Mouse (Mus musculus) limb, embryonic 14.5 days (tissue): ENCODE results near the gene Rbfox1. TPM values are rescaled to one million over a fixed set of nuclear protein-coding genes. Genes with fewer than 3 reads are reported as not detected.

Experiments
- ATAC-seq: fragments of 200-750 bp; cut with Nextera tagmentation; 2 replicates; pipeline ENCODE4 v1.8.0; 2017; ENCODE audit warnings: low read depth, moderate number of reproducible peaks, moderate TSS enrichment; ENCODE audit not compliant: low FRiP score
- DNase-seq: peaks from one replicate; pipeline ENCODE4 v3.0.0-alpha.2; 2015; ENCODE audit warnings: low spot score
- H3K27ac ChIP-seq: fragments of 300-500 bp; sonication (generic); replicated peaks from 2 replicates; pipeline ENCODE4 v1.5.1; 2014; ENCODE audit warnings: low read depth, mild to moderate bottlenecking, low read length, moderate library complexity, mixed read lengths
- H3K27me3 ChIP-seq: fragments of 300-500 bp; sonication (generic); 2 replicates; pipeline ENCODE4 v1.6.1; 2014; ENCODE audit warnings: low read length, mixed read lengths; ENCODE audit not compliant: control insufficient read depth, insufficient read depth
- H3K36me3 ChIP-seq: fragments of 300-500 bp; sonication (generic); 2 replicates; pipeline ENCODE4 v1.6.1; 2014; ENCODE audit warnings: mild to moderate bottlenecking, low read length, moderate library complexity, mixed read lengths; ENCODE audit not compliant: control insufficient read depth, insufficient read depth
- H3K4me1 ChIP-seq: fragments of 300-500 bp; sonication (generic); 2 replicates; pipeline ENCODE4 v1.6.1; 2014; ENCODE audit warnings: antibody characterized with exemption, low read length, mixed read lengths; ENCODE audit not compliant: control insufficient read depth, insufficient read depth
- H3K4me2 ChIP-seq: fragments of 300-500 bp; sonication (generic); replicated peaks from 2 replicates; pipeline ENCODE4 v1.6.1; 2014; ENCODE audit warnings: low read depth, mild to moderate bottlenecking, low read length, moderate library complexity; ENCODE audit not compliant: severe bottlenecking
- H3K4me3 ChIP-seq: fragments of 300-500 bp; sonication (generic); replicated peaks from 2 replicates; pipeline ENCODE4 v1.5.1; 2014; ENCODE audit warnings: low read length
- H3K9ac ChIP-seq: fragments of 300-500 bp; sonication (generic); 2 replicates; pipeline ENCODE4 v1.6.1; 2014; ENCODE audit warnings: mild to moderate bottlenecking, low read depth, low read length, moderate library complexity; ENCODE audit not compliant: severe bottlenecking
- H3K9me3 ChIP-seq: fragments of 300-500 bp; sonication (generic); 2 replicates; pipeline ENCODE4 v1.6.1; 2016; ENCODE audit warnings: low read length; ENCODE audit not compliant: control insufficient read depth
- POLR2A ChIP-seq: fragments of 200-500 bp; IDR thresholded peaks from 2 replicates; pipeline ENCODE4 v1.8.0; 2012; ENCODE audit warnings: inconsistent platforms, mild to moderate bottlenecking, moderate library complexity, borderline replicate concordance; ENCODE audit not compliant: insufficient read depth, insufficient read length; ENCODE audit errors: extremely low read depth
- WGBS: fragments of 180-500 bp; shearing (Covaris S2); extraction: QIAGEN DNeasy Blood & Tissue Kit; methylation state at CpG from one replicate; pipeline ENCODE4 v1.1.7; 2014; 5-methylcytosine and 5-hydroxymethylcytosine counted together
- polyA plus RNA-seq, 2 experiments: library from polyadenylated mRNA; depleted of rRNA in 1 of 2; stranded (reverse) in 1 of 2; unstranded in 1 of 2; fragments of >200 nt; fragmentation: Nextera tagmentation in 1 of 2; extraction: Ambion mirVana in 1 of 2; gene quantifications; 2 replicates each; pipeline versions ENCODE4 v1.2.1 to v1.2.3; 2012 to 2014

Gene Rbfox1
- polyA plus RNA-seq, 2 experiments: 3.8 to 6.0 TPM

DNA sequence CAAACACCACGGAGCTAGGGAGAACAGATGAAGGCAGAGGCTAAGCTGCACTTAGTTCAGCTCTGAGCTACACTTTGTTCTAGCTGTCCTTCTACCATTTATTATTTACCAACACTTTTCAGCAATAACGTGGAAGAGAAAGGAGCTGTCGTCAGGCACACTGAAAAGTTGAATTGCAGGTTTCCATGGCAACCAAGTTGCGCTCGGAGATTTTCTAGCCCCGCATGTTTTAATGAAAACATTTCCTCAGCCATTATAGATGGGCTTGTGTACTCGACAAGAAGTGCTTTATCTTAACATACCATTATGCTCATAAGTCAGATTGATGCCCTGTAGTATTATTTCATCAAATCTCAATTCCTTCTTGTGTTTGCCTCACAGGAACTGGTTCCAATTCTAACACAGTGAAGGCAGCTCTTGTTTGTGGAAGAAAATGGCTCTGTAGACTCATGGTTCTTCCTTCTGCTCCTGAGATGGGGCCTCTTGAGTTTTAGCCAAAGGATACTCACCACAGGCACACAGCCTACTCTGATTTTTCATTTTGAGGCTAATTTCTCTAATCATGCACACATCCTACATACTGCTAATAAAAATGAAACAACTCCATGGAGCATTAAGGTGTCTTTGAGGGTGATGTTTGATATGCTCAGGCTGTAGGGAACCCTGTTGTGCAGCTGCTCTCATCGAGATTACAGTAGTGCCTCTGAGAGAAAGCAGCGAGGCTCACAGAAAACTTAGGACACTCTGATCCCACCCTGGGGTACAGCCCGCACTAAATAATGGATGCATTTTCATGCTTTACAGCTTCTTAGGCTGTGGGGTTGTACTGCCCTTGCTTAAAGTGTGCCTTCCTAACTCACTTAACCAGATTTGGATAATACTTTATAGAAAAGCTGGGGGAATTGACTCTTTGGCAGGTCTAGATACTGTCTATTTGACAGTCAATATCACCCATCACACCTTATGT is 107.2 kb downstream of the Rbfox1 start:
- no peaks in the 10 kb centered on the region for H3K27me3 ChIP-seq
- H3K36me3 ChIP-seq: no peaks in the 10 kb centered on the region
- TF ChIP-seq POLR2A: no peak
- no peak overlapping the region for H3K4me2 ChIP-seq
- DNase-seq (no peak), ATAC-seq (no peak)
- H3K4me3 ChIP-seq: no peak overlapping the region
- WGBS: 58% methylated on average over 10 of the region's 10 CpGs
- H3K9me3 ChIP-seq: no peaks in the 10 kb centered on the region
- H3K9ac ChIP-seq: no peak overlapping the region
- H3K4me1 ChIP-seq: no peaks in the 10 kb centered on the region
- no peak overlapping the region for H3K27ac ChIP-seq

DNA sequence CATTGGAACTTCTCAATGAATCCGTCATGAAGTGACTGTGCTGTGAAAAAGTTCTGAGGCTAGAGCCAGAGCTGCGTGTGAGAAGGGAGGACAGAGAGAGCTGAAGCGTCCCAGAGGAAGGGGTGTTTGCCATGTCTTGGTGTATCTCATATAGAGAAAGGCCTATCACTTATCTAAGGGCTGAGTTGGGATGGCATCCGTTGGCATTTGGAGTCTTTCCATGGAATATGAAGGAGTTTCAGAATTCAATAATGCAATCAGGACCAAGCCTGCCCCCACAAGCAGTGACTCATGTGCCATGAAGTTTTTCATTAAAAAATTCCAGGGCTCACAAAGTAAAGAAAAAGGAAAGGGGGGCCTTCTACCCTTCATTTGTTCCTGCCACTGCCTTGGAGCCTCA is 112.0 kb downstream of the Rbfox1 start:
- no peaks in the 10 kb centered on the region for H3K27me3 ChIP-seq
- H3K36me3 ChIP-seq: no peaks in the 10 kb centered on the region
- DNase-seq: no peak
- WGBS: 67% methylated on average over 4 of the region's 4 CpGs
- no peak overlapping the region for H3K4me2 ChIP-seq
- no peak overlapping the region for H3K27ac ChIP-seq
- H3K4me3 ChIP-seq: no peak overlapping the region
- ATAC-seq: no peak
- no peaks in the 10 kb centered on the region for H3K9me3 ChIP-seq
- no peak overlapping the region for H3K9ac ChIP-seq
- H3K4me1 ChIP-seq: no peaks in the 10 kb centered on the region
- TF ChIP-seq POLR2A: no peak

DNA sequence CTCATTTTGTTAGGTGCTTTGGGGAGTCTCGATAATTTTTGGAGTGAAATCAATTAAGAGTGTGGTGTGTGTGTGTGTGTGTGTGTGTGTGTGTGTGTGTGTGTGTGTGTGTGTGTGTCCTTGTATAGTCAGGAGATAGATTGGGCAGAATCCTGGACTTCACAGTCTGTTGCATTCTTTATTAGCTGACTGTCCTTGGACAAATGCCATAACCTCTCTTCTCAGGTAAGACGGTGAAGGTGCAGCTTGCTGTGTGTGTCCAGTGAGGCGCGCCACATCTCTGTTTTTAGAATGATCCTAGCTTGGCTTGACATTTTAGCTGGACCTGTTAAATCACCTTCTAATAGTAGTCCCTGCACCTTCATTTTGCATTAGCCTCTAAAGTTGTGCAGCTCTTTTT is 112.5 kb downstream of the Rbfox1 start:
- Histone ChIP-seq H3K36me3 (no peaks in the 10 kb centered on the region), H3K9ac (no peak overlapping the region), H3K4me1 (no peaks in the 10 kb centered on the region), H3K27me3 (no peaks in the 10 kb centered on the region), H3K4me2 (no peak overlapping the region), H3K4me3 (no peak overlapping the region), H3K9me3 (no peaks in the 10 kb centered on the region), H3K27ac (no peak overlapping the region)
- TF ChIP-seq POLR2A: no peak
- DNase-seq: no peak
- WGBS: 82% methylated on average over 4 of the region's 4 CpGs
- ATAC-seq: no peak

DNA sequence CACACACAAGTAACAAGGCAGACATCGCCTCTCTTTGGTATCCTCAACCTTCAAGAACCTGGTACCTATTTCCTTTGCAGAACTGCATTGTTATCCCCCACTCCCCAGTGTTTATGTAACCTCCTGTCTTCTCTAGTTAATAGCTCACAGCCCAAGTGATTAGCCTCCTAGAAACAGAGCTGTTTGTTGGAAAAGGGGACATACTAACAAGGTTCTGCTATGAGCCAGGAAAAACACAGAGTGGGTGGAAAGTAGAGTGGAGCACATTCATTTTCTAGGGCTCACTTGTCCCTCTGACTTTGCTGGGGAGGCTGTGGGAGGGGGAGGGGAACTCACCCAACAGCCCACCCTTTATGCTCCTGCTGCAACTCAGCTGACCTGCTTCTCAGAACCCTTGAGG is 114.9 kb downstream of the Rbfox1 start:
- WGBS: 15% methylated on average over 1 of the region's 1 CpGs

DNA sequence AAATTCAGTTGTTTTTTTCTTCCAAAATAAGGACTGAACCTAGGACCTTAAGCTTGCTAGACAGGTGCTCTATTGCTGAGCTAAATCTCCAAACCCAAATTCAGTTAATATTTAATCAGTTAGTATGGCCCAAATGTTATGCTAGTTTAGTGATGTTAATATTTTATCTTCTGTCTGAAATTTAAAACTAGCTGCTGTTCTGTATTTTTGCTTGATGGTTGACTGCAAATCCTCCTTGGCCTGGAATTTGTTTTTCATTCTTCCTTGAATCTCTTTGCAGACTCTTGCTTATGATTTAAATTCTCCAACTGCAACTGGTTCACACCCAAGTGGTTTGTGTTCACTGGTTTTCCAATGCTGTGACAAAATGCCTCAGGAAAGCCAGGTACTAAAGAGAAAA is 121.8 kb downstream of the Rbfox1 start:
- no peak for TF ChIP-seq POLR2A
- no peak for ATAC-seq
- Histone ChIP-seq H3K4me3 (no peak overlapping the region), H3K4me1 (no peaks in the 10 kb centered on the region), H3K36me3 (no peaks in the 10 kb centered on the region), H3K9ac (no peak overlapping the region), H3K4me2 (no peak overlapping the region), H3K27ac (no peak overlapping the region), H3K27me3 (no peaks in the 10 kb centered on the region), H3K9me3 (no peaks in the 10 kb centered on the region)
- DNase-seq: no peak

More for the DNA sequence above, 114.9 kb downstream of the Rbfox1 start:
- H3K9me3 ChIP-seq: no peaks in the 10 kb centered on the region
- H3K9ac ChIP-seq: no peak overlapping the region
- no peaks in the 10 kb centered on the region for H3K4me1 ChIP-seq
- no peak overlapping the region for H3K4me2 ChIP-seq
- H3K36me3 ChIP-seq: no peaks in the 10 kb centered on the region
- DNase-seq (no peak), ATAC-seq (no peak)
- no peak for TF ChIP-seq POLR2A
- no peak overlapping the region for H3K27ac ChIP-seq
- H3K4me3 ChIP-seq: no peak overlapping the region
- H3K27me3 ChIP-seq: no peaks in the 10 kb centered on the region
